Mouse (Mus musculus) v-Abl transformed pro-B cells (cell line): ENCODE measurements around the gene Pde2a.

Experiments used
- in situ Hi-C, 2 experiments: fragments of 400-800 bp; cut with MboI; formaldehyde crosslinking; loops; one replicate each; pipeline ENCODE4 v1.15.1; 2025; ENCODE audit not compliant: unreplicated experiment in 2 of 2

Gene Pde2a

GRCm38 (mm10) chr7:101397175-101397574 is 24.3 kb upstream of the Pde2a start:
- in situ Hi-C loops, result no loop called here

- in situ Hi-C loops, result loop anchor here in 1 of 2 experiments (25.0 kb wide), 1 partner anchor 686 kb away; the partner anchor contains the start of gene Trpc2
These were observed 20.0 kb upstream of the Pde2a start for GRCm38 (mm10) chr7:101401510-101401909.

- in situ Hi-C loops, result loop anchor here in 1 of 2 experiments (25.0 kb wide), 1 partner anchor 683 kb away; the partner anchor contains the start of gene Trpc2
These were observed 17.7 kb upstream of the Pde2a start for GRCm38 (mm10) chr7:101403831-101404230.

GRCm38 (mm10) chr7:101410267-101410936 is 11.1 kb upstream of the Pde2a start, which contains the start of gene Gm45837:
Gene Gm45837, plus strand, starts transcription at chr7:101410886.
- in situ Hi-C loops, result loop anchor here (5.0 to 25.0 kb wide), 4 partner anchors 212 to 677 kb away; partner anchors contain the start of gene Trpc2 (in 1 of the 2)

- in situ Hi-C loops, result loop anchor here (5.0 to 25.0 kb wide), 4 partner anchors 210 to 675 kb away; partner anchors contain the start of gene Trpc2 (in 1 of the 2)
These were observed 8.7 kb upstream of the Pde2a start for GRCm38 (mm10) chr7:101412796-101413195.

GRCm38 (mm10) chr7:101414209-101414608 is 7.3 kb upstream of the Pde2a start:
- in situ Hi-C loops, result loop anchor here (5.0 to 25.0 kb wide), 4 partner anchors 208 to 673 kb away; partner anchors contain the start of gene Trpc2 (in 1 of the 2)

- in situ Hi-C loops, result loop anchor here (5.0 to 25.0 kb wide), 4 partner anchors 207 to 672 kb away; partner anchors contain the start of gene Trpc2 (in 1 of the 2)
These were observed 6.6 kb upstream of the Pde2a start for GRCm38 (mm10) chr7:101414661-101415511.

GRCm38 (mm10) chr7:101415512-101416100 is 5.9 kb upstream of the Pde2a start:
- in situ Hi-C loops, result loop anchor here (10.0 to 25.0 kb wide), 2 partner anchors 431 to 672 kb away; partner anchors contain the start of gene Trpc2 (in 1 of the 2)

- in situ Hi-C loops, result loop anchor here (10.0 to 25.0 kb wide), 2 partner anchors 432 to 671 kb away; partner anchors contain the start of gene Trpc2 (in 1 of the 2)
These were observed 5.1 kb upstream of the Pde2a start for GRCm38 (mm10) chr7:101416391-101416790.

- in situ Hi-C loops, result loop anchor here (10.0 to 25.0 kb wide), 2 partner anchors 434 to 668 kb away; partner anchors contain the start of gene Trpc2 (in 1 of the 2)
These were observed 2.3 kb upstream of the Pde2a start for GRCm38 (mm10) chr7:101419013-101419770.

GRCm38 (mm10) chr7:101422069-101422468 is 578 bp downstream of the Pde2a start:
- in situ Hi-C loops, result loop anchor here in 1 of 2 experiments (25.0 kb wide), 1 partner anchor 665 kb away; the partner anchor contains the start of gene Trpc2

GRCm38 (mm10) chr7:101422646-101423045 is 1.2 kb downstream of the Pde2a start:
- in situ Hi-C loops, result loop anchor here in 1 of 2 experiments (25.0 kb wide), 1 partner anchor 665 kb away; the partner anchor contains the start of gene Trpc2

GRCm38 (mm10) chr7:101423970-101424369 is 2.5 kb downstream of the Pde2a start:
- in situ Hi-C loops, result loop anchor here in 1 of 2 experiments (25.0 kb wide), 1 partner anchor 663 kb away; the partner anchor contains the start of gene Trpc2

- in situ Hi-C loops, result no loop called here
These were observed 5.2 kb downstream of the Pde2a start for GRCm38 (mm10) chr7:101426692-101427091.

- in situ Hi-C loops, result no loop called here
These were observed 6.2 kb downstream of the Pde2a start for GRCm38 (mm10) chr7:101427736-101428135.

- in situ Hi-C loops, result no loop called here
These were observed 13.5 kb downstream of the Pde2a start for GRCm38 (mm10) chr7:101435038-101435437.

GRCm38 (mm10) chr7:101437876-101438275 is 16.4 kb downstream of the Pde2a start:
- in situ Hi-C loops, result no loop called here

- in situ Hi-C loops, result no loop called here
These were observed 21.6 kb downstream of the Pde2a start for GRCm38 (mm10) chr7:101443093-101443492.

- in situ Hi-C loops, result no loop called here
These were observed 22.7 kb downstream of the Pde2a start for GRCm38 (mm10) chr7:101444211-101444610.
